Mouse (Mus musculus) urinary bladder, adult 18-20 months (tissue): Measurements from ENCODE around the gene Olfr263.

Experiments used
- DNase-seq, 2 experiments: peaks; one replicate each; pipeline ENCODE4 v3.0.0; 2022; ENCODE audit warnings: low spot score in 2 of 2, mixed read lengths in 2 of 2

Olfr263 gene

GRCm38 (mm10) chr13:21169657-21170430 is 40.4 kb downstream of the Olfr263 start:
- DNase-seq: peak; percentile 50 to 65

GRCm38 (mm10) chr13:21170431-21171155 is 41.2 kb downstream of the Olfr263 start:
- no peak for DNase-seq

GRCm38 (mm10) chr13:21171156-21171530 is 41.7 kb downstream of the Olfr263 start:
- DNase-seq: no peak

GRCm38 (mm10) chr13:21171600-21172150 is 42.2 kb downstream of the Olfr263 start:
- no peak for DNase-seq

- DNase-seq: peak in 1 of 2 experiments; percentile 25
Observed at GRCm38 (mm10) chr13:21172241-21173027, 43.0 kb downstream of the Olfr263 start.

GRCm38 (mm10) chr13:21173072-21173471 is 43.6 kb downstream of the Olfr263 start:
- DNase-seq: peak; percentile 53 to 77

GRCm38 (mm10) chr13:21176733-21177132 is 47.3 kb downstream of the Olfr263 start:
- no peak for DNase-seq

- no peak for DNase-seq
Observed at GRCm38 (mm10) chr13:21177657-21178056, 48.2 kb downstream of the Olfr263 start.

GRCm38 (mm10) chr13:21178364-21178763 is 48.9 kb downstream of the Olfr263 start:
- no peak for DNase-seq

GRCm38 (mm10) chr13:21179367-21179723 is 49.9 kb downstream of the Olfr263 start, which contains the start of gene Trim27:
Gene Trim27, plus strand, starts transcription at chr13:21179445.
- DNase-seq: no peak

- peak; percentile 86 to 94 for DNase-seq
Observed at GRCm38 (mm10) chr13:21179724-21180550, 50.5 kb downstream of the Olfr263 start.

- peak in 1 of 2 experiments; percentile 30 for DNase-seq
Observed at GRCm38 (mm10) chr13:21180551-21181530, 51.4 kb downstream of the Olfr263 start.

- no peak for DNase-seq
Observed at GRCm38 (mm10) chr13:21181996-21182395, 52.6 kb downstream of the Olfr263 start.

GRCm38 (mm10) chr13:21183066-21183465 is 53.6 kb downstream of the Olfr263 start:
- no peak for DNase-seq

GRCm38 (mm10) chr13:21183661-21184060 is 54.2 kb downstream of the Olfr263 start:
- DNase-seq: no peak

- no peak for DNase-seq
Observed at GRCm38 (mm10) chr13:21185521-21185920, 56.1 kb downstream of the Olfr263 start.
